Mouse (Mus musculus) heart, embryonic 16.5 days (tissue): ENCODE results near the gene Ssr1. TPM values are rescaled to one million over a fixed set of nuclear protein-coding genes. Genes with fewer than 3 reads are reported as not detected.

Source experiments
- ATAC-seq: fragments of 200-750 bp; cut with Nextera tagmentation; replicated peaks from 2 replicates; pipeline ENCODE4 v1.8.0; 2017; ENCODE audit warnings: moderate number of reproducible peaks; ENCODE audit not compliant: insufficient read depth, low FRiP score; ENCODE audit errors: extremely low read depth
- H3K27ac ChIP-seq: fragments of 300-500 bp; sonication (generic); 2 replicates; pipeline ENCODE4 v1.5.1; 2014; ENCODE audit warnings: mild to moderate bottlenecking, low read length, control low read depth, moderate library complexity
- H3K27me3 ChIP-seq: fragments of 300-500 bp; sonication (generic); 2 replicates; pipeline ENCODE4 v1.6.1; 2014; ENCODE audit warnings: low read length, mixed read lengths; ENCODE audit not compliant: control insufficient read depth, insufficient read depth
- H3K36me3 ChIP-seq: fragments of 300-500 bp; sonication (generic); 2 replicates; pipeline ENCODE4 v1.6.1; 2014; ENCODE audit not compliant: control insufficient read depth, insufficient read depth
- H3K4me1 ChIP-seq: fragments of 300-500 bp; sonication (generic); 2 replicates; pipeline ENCODE4 v1.6.1; 2014; ENCODE audit warnings: low read length, mixed read lengths; ENCODE audit not compliant: control insufficient read depth, insufficient read depth
- H3K4me2 ChIP-seq: fragments of 300-500 bp; sonication (generic); 2 replicates; pipeline ENCODE4 v1.6.1; 2014; ENCODE audit warnings: low read depth, mild to moderate bottlenecking, control low read depth, low read length
- H3K4me3 ChIP-seq: fragments of 300-500 bp; sonication (generic); 2 replicates; pipeline ENCODE4 v1.5.1; 2014; ENCODE audit warnings: mild to moderate bottlenecking, control low read depth, low read length
- H3K9ac ChIP-seq: fragments of 300-500 bp; sonication (generic); 2 replicates; pipeline ENCODE4 v1.6.1; 2014; ENCODE audit warnings: low read length, control low read depth
- H3K9me3 ChIP-seq: fragments of 300-500 bp; sonication (generic); replicated peaks from 2 replicates; pipeline ENCODE4 v1.6.1; 2016; ENCODE audit warnings: low read length; ENCODE audit not compliant: control insufficient read depth
- WGBS: fragments of 180-500 bp; shearing (Covaris S2); extraction: QIAGEN DNeasy Blood & Tissue Kit; methylation state at CpG from one replicate; pipeline ENCODE4 v1.1.7; 2014; 5-methylcytosine and 5-hydroxymethylcytosine counted together
- polyA plus RNA-seq: library from polyadenylated mRNA; unstranded; fragments of >200 nt; fragmentation: Nextera tagmentation; extraction: Ambion mirVana; gene quantifications from 2 replicates; pipeline ENCODE4 v1.2.1, GENCODE M21; 2015

Ssr1 gene
- polyA plus RNA-seq, 1 experiment from 2014 or later = 81.2 TPM

- no peak overlapping the region for H3K9ac ChIP-seq
- H3K9me3 ChIP-seq = peaks cover 3% of the 10 kb centered on the region; the same call in 1 of the 2 replicates
- no peak overlapping the region for H3K27ac ChIP-seq
- no peak for ATAC-seq
- WGBS = 77% methylated on average over 4 of the region's 4 CpGs
- no peaks in the 10 kb centered on the region for H3K36me3 ChIP-seq
- H3K4me2 ChIP-seq = no peak overlapping the region
- H3K4me1 ChIP-seq = no peaks in the 10 kb centered on the region
- no peaks in the 10 kb centered on the region for H3K27me3 ChIP-seq
- H3K4me3 ChIP-seq = no peak overlapping the region
These were observed 21.6 kb upstream of the Ssr1 start for GRCm38 (mm10) chr13:38015591-38015990.

GRCm38 (mm10) chr13:38012436-38012835 is 18.4 kb upstream of the Ssr1 start:
- no peaks in the 10 kb centered on the region for H3K4me1 ChIP-seq
- H3K4me2 ChIP-seq = no peak overlapping the region
- H3K27me3 ChIP-seq = no peaks in the 10 kb centered on the region
- no peak for ATAC-seq
- WGBS = 77% methylated on average over 5 of the region's 5 CpGs
- H3K4me3 ChIP-seq = no peak overlapping the region
- H3K9ac ChIP-seq = no peak overlapping the region
- no peak overlapping the region for H3K27ac ChIP-seq
- no peaks in the 10 kb centered on the region for H3K9me3 ChIP-seq
- H3K36me3 ChIP-seq = no peaks in the 10 kb centered on the region

GRCm38 (mm10) chr13:38010444-38010910 is 16.5 kb upstream of the Ssr1 start:
- no peak for ATAC-seq
- H3K9ac ChIP-seq = no peak overlapping the region
- H3K9me3 ChIP-seq = no peaks in the 10 kb centered on the region
- H3K4me3 ChIP-seq = no peak overlapping the region
- H3K27ac ChIP-seq = no peak overlapping the region
- H3K4me1 ChIP-seq = no peaks in the 10 kb centered on the region
- WGBS = 76% methylated on average over 5 of the region's 5 CpGs
- no peaks in the 10 kb centered on the region for H3K36me3 ChIP-seq
- no peak overlapping the region for H3K4me2 ChIP-seq
- no peaks in the 10 kb centered on the region for H3K27me3 ChIP-seq

GRCm38 (mm10) chr13:38009721-38010408 is 15.8 kb upstream of the Ssr1 start:
- H3K4me3 ChIP-seq = no peak overlapping the region
- H3K4me2 ChIP-seq = no peak overlapping the region
- no peaks in the 10 kb centered on the region for H3K4me1 ChIP-seq
- no peak overlapping the region for H3K9ac ChIP-seq
- H3K9me3 ChIP-seq = no peaks in the 10 kb centered on the region
- H3K36me3 ChIP-seq = no peaks in the 10 kb centered on the region
- no peak for ATAC-seq
- H3K27ac ChIP-seq = no peak overlapping the region
- 69% methylated on average over 5 of the region's 5 CpGs for WGBS
- H3K27me3 ChIP-seq = no peaks in the 10 kb centered on the region

GRCm38 (mm10) chr13:38007972-38008371 is 14.0 kb upstream of the Ssr1 start:
- peaks cover under 1% of the 10 kb centered on the region for H3K9me3 ChIP-seq
- 82% methylated on average over 2 of the region's 2 CpGs for WGBS
- no peaks in the 10 kb centered on the region for H3K36me3 ChIP-seq
- H3K9ac ChIP-seq = no peak overlapping the region
- H3K4me1 ChIP-seq = no peaks in the 10 kb centered on the region
- no peak for ATAC-seq
- H3K27me3 ChIP-seq = no peaks in the 10 kb centered on the region
- no peak overlapping the region for H3K4me2 ChIP-seq
- H3K27ac ChIP-seq = no peak overlapping the region
- H3K4me3 ChIP-seq = no peak overlapping the region

- Histone ChIP-seq H3K27ac (no peak overlapping the region), H3K9me3 (peaks cover 4% of the 10 kb centered on the region), H3K27me3 (no peaks in the 10 kb centered on the region), H3K4me1 (no peaks in the 10 kb centered on the region), H3K4me2 (no peak overlapping the region), H3K9ac (no peak overlapping the region), H3K4me3 (no peak overlapping the region), H3K36me3 (no peaks in the 10 kb centered on the region)
- ATAC-seq = no peak
- 49% methylated on average over 1 of the region's 1 CpGs for WGBS
These were observed 8.4 kb upstream of the Ssr1 start for GRCm38 (mm10) chr13:38002461-38002860.

GRCm38 (mm10) chr13:37999713-38000112 is 5.7 kb upstream of the Ssr1 start:
- Histone ChIP-seq H3K27ac (no peak overlapping the region), H3K4me1 (no peaks in the 10 kb centered on the region), H3K9ac (no peak overlapping the region), H3K27me3 (no peaks in the 10 kb centered on the region), H3K36me3 (no peaks in the 10 kb centered on the region), H3K4me2 (no peak overlapping the region), H3K9me3 (peaks cover 4% of the 10 kb centered on the region), H3K4me3 (no peak overlapping the region)
- ATAC-seq = no peak
- WGBS = 88% methylated on average over 3 of the region's 3 CpGs

- no peaks in the 10 kb centered on the region for H3K27me3 ChIP-seq
- H3K4me3 ChIP-seq = peak overlapping the region; percentile 96
- H3K4me2 ChIP-seq = peak overlapping the region; percentile 61
- 22% methylated on average over 7 of the region's 7 CpGs for WGBS
- no peaks in the 10 kb centered on the region for H3K9me3 ChIP-seq
- H3K4me1 ChIP-seq = peaks cover 5% of the 10 kb centered on the region
- H3K36me3 ChIP-seq = peaks cover 12% of the 10 kb centered on the region
- H3K9ac ChIP-seq = peak overlapping the region; percentile 57
- H3K27ac ChIP-seq = peak overlapping the region; percentile 6; the same call in 1 of the 2 replicates
- ATAC-seq = no peak
These were observed 360 bp upstream of the Ssr1 start for GRCm38 (mm10) chr13:37994405-37994749.

- no peaks in the 10 kb centered on the region for H3K27me3 ChIP-seq
- no peaks in the 10 kb centered on the region for H3K9me3 ChIP-seq
- peak overlapping the region; percentile 94 for H3K27ac ChIP-seq
- peaks cover 5% of the 10 kb centered on the region for H3K4me1 ChIP-seq
- H3K4me2 ChIP-seq = peak overlapping the region; percentile 77
- peak overlapping the region; percentile 96 for H3K9ac ChIP-seq
- 0% methylated on average over 17 of the region's 17 CpGs for WGBS
- H3K36me3 ChIP-seq = peaks cover 21% of the 10 kb centered on the region
- peak; percentile 56 for ATAC-seq
- H3K4me3 ChIP-seq = peak overlapping the region; percentile 96
These were observed 677 bp downstream of the Ssr1 start for GRCm38 (mm10) chr13:37993376-37993703.
